Mouse (Mus musculus) stomach, embryonic 14.5 days (tissue): ENCODE results near the gene Zbtb12. TPM values are rescaled to one million over a fixed set of nuclear protein-coding genes. Genes with fewer than 3 reads are reported as not detected.

Source experiments
- ATAC-seq: fragments of 200-750 bp; cut with Nextera tagmentation; 2 replicates; pipeline ENCODE4 v1.8.0; 2017; ENCODE audit warnings: low read depth, moderate TSS enrichment; ENCODE audit not compliant: insufficient number of reproducible peaks, insufficient read depth, low FRiP score
- H3K27ac ChIP-seq: fragments of 300-500 bp; sonication (generic); 2 replicates; pipeline ENCODE4 v1.5.1; 2014; ENCODE audit warnings: mild to moderate bottlenecking, low read length, moderate library complexity, mixed read lengths
- H3K27me3 ChIP-seq: fragments of 300-500 bp; sonication (generic); 2 replicates; pipeline ENCODE4 v1.6.1; 2014; ENCODE audit warnings: low read length, control low read depth, mixed read lengths; ENCODE audit not compliant: control insufficient read depth, insufficient read depth
- H3K36me3 ChIP-seq: fragments of 300-500 bp; sonication (generic); 2 replicates; pipeline ENCODE4 v1.6.1; 2014; ENCODE audit warnings: mild to moderate bottlenecking, control low read depth, low read length, moderate library complexity, mixed read lengths; ENCODE audit not compliant: control insufficient read depth, insufficient read depth
- H3K4me1 ChIP-seq: fragments of 300-500 bp; sonication (generic); 2 replicates; pipeline ENCODE4 v1.6.1; 2014; ENCODE audit warnings: low read length, control low read depth, mixed read lengths; ENCODE audit not compliant: control insufficient read depth, insufficient read depth
- H3K4me2 ChIP-seq: fragments of 300-500 bp; sonication (generic); replicated peaks from 2 replicates; pipeline ENCODE4 v1.6.1; 2014; ENCODE audit warnings: low read depth, low read length, control low read depth
- H3K4me3 ChIP-seq: fragments of 300-500 bp; sonication (generic); 2 replicates; pipeline ENCODE4 v1.5.1; 2014; ENCODE audit warnings: low read depth, low read length, control low read depth
- H3K9ac ChIP-seq: fragments of 300-500 bp; sonication (generic); replicated peaks from 2 replicates; pipeline ENCODE4 v1.6.1; 2014; ENCODE audit warnings: low read depth, mild to moderate bottlenecking, control low read depth, low read length, moderate library complexity, mixed read lengths
- H3K9me3 ChIP-seq: fragments of 300-500 bp; sonication (generic); 2 replicates; pipeline ENCODE4 v1.6.1; 2016; ENCODE audit warnings: low read depth, low read length, control low read depth; ENCODE audit not compliant: control insufficient read depth
- WGBS: fragments of 180-500 bp; shearing (Covaris S2); extraction: QIAGEN DNeasy Blood & Tissue Kit; methylation state at CpG from one replicate; pipeline ENCODE4 v1.1.7; 2014; 5-methylcytosine and 5-hydroxymethylcytosine counted together
- polyA plus RNA-seq: library from polyadenylated mRNA; unstranded; fragments of >200 nt; fragmentation: Nextera tagmentation; extraction: Ambion mirVana; gene quantifications from 2 replicates; pipeline ENCODE4 v1.2.1, GENCODE M21; 2014

The Zbtb12 gene
- polyA plus RNA-seq, 1 experiment from 2014 or later = 1.2 TPM

- H3K27ac ChIP-seq = no peak overlapping the region
- H3K4me3 ChIP-seq = no peak overlapping the region
- H3K9me3 ChIP-seq = no peaks in the 10 kb centered on the region
- no peak overlapping the region for H3K4me2 ChIP-seq
- H3K9ac ChIP-seq = no peak overlapping the region
- no peaks in the 10 kb centered on the region for H3K4me1 ChIP-seq
- no peaks in the 10 kb centered on the region for H3K36me3 ChIP-seq
- H3K27me3 ChIP-seq = no peaks in the 10 kb centered on the region
- 0 out of 2 replicates have a peak, but pooled peaks have one; percentile 33 for ATAC-seq
- WGBS = 50% methylated on average over 6 of the region's 6 CpGs
Observed at GRCm38 (mm10) chr17:34922939-34923338, 43.7 kb downstream of the Zbtb12 start.

- no peaks in the 10 kb centered on the region for H3K27me3 ChIP-seq
- no peaks in the 10 kb centered on the region for H3K36me3 ChIP-seq
- 63% methylated on average over 5 of the region's 5 CpGs for WGBS
- no peak overlapping the region for H3K9ac ChIP-seq
- no peak overlapping the region for H3K4me3 ChIP-seq
- H3K9me3 ChIP-seq = no peaks in the 10 kb centered on the region
- no peak overlapping the region for H3K27ac ChIP-seq
- no peak overlapping the region for H3K4me2 ChIP-seq
- no peaks in the 10 kb centered on the region for H3K4me1 ChIP-seq
- ATAC-seq = no peak
Observed at GRCm38 (mm10) chr17:34924258-34924657, 45.0 kb downstream of the Zbtb12 start.

- whole genome bisulfite sequencing = 84% methylated on average over 18 of the region's 18 CpGs
- Histone ChIP-seq H3K27ac (no peak overlapping the region), H3K9me3 (no peaks in the 10 kb centered on the region), H3K9ac (no peak overlapping the region), H3K27me3 (no peaks in the 10 kb centered on the region), H3K36me3 (no peaks in the 10 kb centered on the region), H3K4me3 (no peak overlapping the region), H3K4me1 (no peaks in the 10 kb centered on the region), H3K4me2 (no peak overlapping the region)
- no peak for ATAC-seq
Observed at GRCm38 (mm10) chr17:34927306-34928019, 48.2 kb downstream of the Zbtb12 start.

GRCm38 (mm10) chr17:34928841-34929240, 49.6 kb downstream of the Zbtb12 start:
- Histone ChIP-seq H3K4me2 (no peak overlapping the region), H3K36me3 (no peaks in the 10 kb centered on the region), H3K9ac (no peak overlapping the region), H3K27ac (no peak overlapping the region), H3K4me1 (no peaks in the 10 kb centered on the region), H3K27me3 (no peaks in the 10 kb centered on the region), H3K4me3 (no peak overlapping the region), H3K9me3 (no peaks in the 10 kb centered on the region)
- WGBS = 51% methylated on average over 4 of the region's 4 CpGs
- no peak for ATAC-seq

- no peaks in the 10 kb centered on the region for H3K27me3 ChIP-seq
- peak; percentile 96 for ATAC-seq
- no peaks in the 10 kb centered on the region for H3K9me3 ChIP-seq
- peak within 1 kb of the TSS; percentile 71 for H3K4me3 ChIP-seq
- no peaks in the 10 kb centered on the region for H3K36me3 ChIP-seq
- H3K4me2 ChIP-seq = peak within 1 kb of the TSS; percentile 98
- no peak within 1 kb of the TSS for H3K27ac ChIP-seq
- peak within 1 kb of the TSS; percentile 54 for H3K9ac ChIP-seq
- under 1% methylated on average over 38 of the region's 38 CpGs for WGBS
- no peaks in the 10 kb centered on the region for H3K4me1 ChIP-seq
Observed at GRCm38 (mm10) chr17:34931061-34931734, 51.9 kb downstream of the Zbtb12 start, which contains the start of gene Neu1. Neu1 (plus strand) TSS chr17:34931253.

GRCm38 (mm10) chr17:34931735-34932098, 52.4 kb downstream of the Zbtb12 start:
- Histone ChIP-seq H3K27me3 (no peaks in the 10 kb centered on the region), H3K36me3 (no peaks in the 10 kb centered on the region), H3K4me3 (peak overlapping the region; percentile 71), H3K27ac (no peak overlapping the region), H3K4me1 (no peaks in the 10 kb centered on the region), H3K9ac (peak overlapping the region; percentile 54), H3K9me3 (no peaks in the 10 kb centered on the region), H3K4me2 (peak overlapping the region; percentile 98)
- WGBS = 11% methylated on average over 14 of the region's 14 CpGs
- 0 out of 2 replicates have a peak, but pooled peaks have one; percentile 2 for ATAC-seq

GRCm38 (mm10) chr17:34932287-34932686, 53.0 kb downstream of the Zbtb12 start:
- H3K4me1 ChIP-seq = no peaks in the 10 kb centered on the region
- no peaks in the 10 kb centered on the region for H3K27me3 ChIP-seq
- no peak overlapping the region for H3K27ac ChIP-seq
- no peaks in the 10 kb centered on the region for H3K9me3 ChIP-seq
- peak overlapping the region; percentile 71 for H3K4me3 ChIP-seq
- ATAC-seq = no peak
- H3K36me3 ChIP-seq = no peaks in the 10 kb centered on the region
- H3K9ac ChIP-seq = peak overlapping the region; percentile 54; the same call in 1 of the 2 replicates
- WGBS = 74% methylated on average over 8 of the region's 8 CpGs
- peak overlapping the region; percentile 98 for H3K4me2 ChIP-seq

GRCm38 (mm10) chr17:34934031-34934430, 54.7 kb downstream of the Zbtb12 start:
- no peaks in the 10 kb centered on the region for H3K9me3 ChIP-seq
- 69% methylated on average over 24 of the region's 24 CpGs for WGBS
- H3K27ac ChIP-seq = no peak overlapping the region
- no peaks in the 10 kb centered on the region for H3K36me3 ChIP-seq
- no peaks in the 10 kb centered on the region for H3K27me3 ChIP-seq
- H3K4me1 ChIP-seq = no peaks in the 10 kb centered on the region
- H3K9ac ChIP-seq = no peak overlapping the region
- H3K4me3 ChIP-seq = no peak overlapping the region
- no peak overlapping the region for H3K4me2 ChIP-seq
- ATAC-seq = no peak
